Mouse (Mus musculus) forebrain, embryonic 14.5 days (tissue): ENCODE data around the gene Pcdh9. TPM values are rescaled to one million over a fixed set of nuclear protein-coding genes. Genes with fewer than 3 reads are reported as not detected.

Source experiments
- ATAC-seq: fragments of 200-750 bp; cut with Nextera tagmentation; 2 replicates; pipeline ENCODE4 v1.8.0; 2017; ENCODE audit warnings: mild to moderate bottlenecking, moderate library complexity
- DNase-seq: peaks from one replicate; pipeline ENCODE4 v3.0.0-alpha.2; 2015; ENCODE audit warnings: low spot score
- H3K27ac ChIP-seq: fragments of 300-500 bp; sonication (generic); 2 replicates; pipeline ENCODE4 v1.5.1; 2014; ENCODE audit warnings: low read depth, mild to moderate bottlenecking, control low read depth, low read length, moderate library complexity
- H3K27me3 ChIP-seq: fragments of 300-500 bp; sonication (generic); replicated peaks from 2 replicates; pipeline ENCODE4 v1.6.1; 2014; ENCODE audit warnings: low read length, control low read depth, mixed read lengths; ENCODE audit not compliant: control insufficient read depth, insufficient read depth
- H3K36me3 ChIP-seq: fragments of 300-500 bp; sonication (generic); 2 replicates; pipeline ENCODE4 v1.6.1; 2014; ENCODE audit warnings: low read length, control low read depth; ENCODE audit not compliant: control insufficient read depth, insufficient read depth
- H3K4me1 ChIP-seq: fragments of 300-500 bp; sonication (generic); 2 replicates; pipeline ENCODE4 v1.6.1; 2014; ENCODE audit warnings: antibody characterized with exemption, low read length, control low read depth; ENCODE audit not compliant: control insufficient read depth, insufficient read depth
- H3K4me2 ChIP-seq: fragments of 300-500 bp; sonication (generic); 2 replicates; pipeline ENCODE4 v1.6.1; 2014; ENCODE audit warnings: mild to moderate bottlenecking, control low read depth, low read length
- H3K4me3 ChIP-seq: fragments of 300-500 bp; sonication (generic); 2 replicates; pipeline ENCODE4 v1.5.1; 2014; ENCODE audit warnings: low read depth, low read length, control low read depth
- H3K9ac ChIP-seq: fragments of 300-500 bp; sonication (generic); 2 replicates; pipeline ENCODE4 v1.6.1; 2014; ENCODE audit warnings: mild to moderate bottlenecking, low read length, control low read depth, moderate library complexity
- H3K9me3 ChIP-seq: fragments of 300-500 bp; sonication (generic); replicated peaks from 2 replicates; pipeline ENCODE4 v1.6.1; 2016; ENCODE audit warnings: low read length, control low read depth, mixed read lengths; ENCODE audit not compliant: control insufficient read depth
- WGBS: fragments of 180-500 bp; shearing (Covaris S2); extraction: QIAGEN DNeasy Blood & Tissue Kit; methylation state at CpG from one replicate; pipeline ENCODE4 v1.1.7; 2014; 5-methylcytosine and 5-hydroxymethylcytosine counted together
- polyA plus RNA-seq: library from polyadenylated mRNA; unstranded; fragments of >200 nt; fragmentation: Nextera tagmentation; extraction: Ambion mirVana; gene quantifications from 2 replicates; pipeline ENCODE4 v1.2.1, GENCODE M21; 2014

Gene Pcdh9
- polyA plus RNA-seq, 1 experiment from 2014 or later: 52.3 TPM

DNA sequence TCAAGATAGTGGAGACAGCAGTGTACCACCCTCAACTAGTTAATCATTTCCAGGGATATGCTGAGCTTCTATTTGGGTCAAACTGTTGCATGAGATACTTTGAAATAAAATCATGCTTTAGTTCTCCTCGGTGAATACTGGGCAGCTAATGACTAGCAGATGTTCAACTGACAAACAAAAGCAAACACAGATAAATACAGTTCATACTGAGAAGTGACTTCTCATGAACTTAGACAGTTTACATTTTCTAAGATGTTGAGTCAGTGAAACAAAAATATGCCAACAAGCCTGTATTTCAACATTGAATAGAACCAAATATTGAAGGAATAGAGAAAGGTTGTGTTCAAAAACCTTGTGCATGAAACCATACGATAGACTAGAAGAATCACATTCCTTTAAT, 795.4 kb downstream of the Pcdh9 start:
- Histone ChIP-seq H3K4me3 (no peak overlapping the region), H3K4me1 (no peaks in the 10 kb centered on the region), H3K36me3 (no peaks in the 10 kb centered on the region), H3K27me3 (no peaks in the 10 kb centered on the region), H3K27ac (no peak overlapping the region), H3K9ac (no peak overlapping the region), H3K4me2 (no peak overlapping the region), H3K9me3 (no peaks in the 10 kb centered on the region)
- whole genome bisulfite sequencing: 78% methylated on average over 2 of the region's 2 CpGs
- DNase-seq (no peak), ATAC-seq (no peak)

DNA sequence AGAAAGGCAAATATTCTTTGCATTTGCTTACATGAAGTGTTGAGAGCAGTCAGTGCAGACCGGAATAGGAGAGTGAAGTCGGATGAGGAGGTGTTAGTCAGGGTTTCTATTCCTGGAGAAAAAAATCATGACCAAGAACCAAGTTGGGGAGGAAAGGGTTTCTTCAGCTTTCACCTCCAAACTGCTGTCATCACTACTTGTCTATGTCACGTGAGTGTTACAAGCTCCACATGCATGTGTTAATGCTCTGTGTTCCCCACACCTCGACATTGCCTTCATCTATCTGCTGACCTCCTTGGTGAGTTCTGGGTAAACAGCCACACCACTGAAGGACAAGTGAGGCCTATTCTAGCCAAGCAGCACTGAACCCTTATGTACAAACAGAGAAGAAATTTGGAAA, 797.7 kb downstream of the Pcdh9 start:
- no peaks in the 10 kb centered on the region for H3K27me3 ChIP-seq
- no peak overlapping the region for H3K9ac ChIP-seq
- 87% methylated on average over 4 of the region's 4 CpGs for WGBS
- DNase-seq: no peak
- no peak overlapping the region for H3K4me3 ChIP-seq
- H3K4me1 ChIP-seq: no peaks in the 10 kb centered on the region
- no peak overlapping the region for H3K27ac ChIP-seq
- ATAC-seq: no peak
- no peaks in the 10 kb centered on the region for H3K36me3 ChIP-seq
- H3K4me2 ChIP-seq: no peak overlapping the region
- no peaks in the 10 kb centered on the region for H3K9me3 ChIP-seq

DNA sequence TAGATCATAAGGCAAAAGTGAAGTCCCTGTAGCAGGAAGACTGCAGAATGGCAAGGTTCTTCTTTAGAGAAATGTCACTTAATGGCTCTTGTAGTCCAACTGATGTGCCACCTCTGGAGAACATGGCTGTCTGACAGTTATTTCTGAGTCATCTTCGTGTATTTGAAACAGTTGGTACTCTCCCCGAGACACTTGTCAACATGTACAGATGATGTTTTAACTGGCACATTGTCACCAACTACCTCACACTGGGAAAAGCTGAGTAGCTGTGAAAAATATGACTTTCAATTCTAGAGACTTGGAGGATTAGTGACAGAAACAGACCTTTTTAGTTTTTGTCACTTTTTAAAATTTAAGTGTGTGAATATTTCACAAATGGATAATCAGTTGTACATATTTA, 804.8 kb downstream of the Pcdh9 start:
- no peaks in the 10 kb centered on the region for H3K27me3 ChIP-seq
- H3K27ac ChIP-seq: no peak overlapping the region
- H3K4me2 ChIP-seq: no peak overlapping the region
- no peak overlapping the region for H3K9ac ChIP-seq
- H3K4me1 ChIP-seq: peaks cover 6% of the 10 kb centered on the region
- no peak for ATAC-seq
- DNase-seq: peak; percentile 61
- 65% methylated on average over 2 of the region's 2 CpGs for WGBS
- H3K9me3 ChIP-seq: no peaks in the 10 kb centered on the region
- H3K4me3 ChIP-seq: no peak overlapping the region
- H3K36me3 ChIP-seq: no peaks in the 10 kb centered on the region

DNA sequence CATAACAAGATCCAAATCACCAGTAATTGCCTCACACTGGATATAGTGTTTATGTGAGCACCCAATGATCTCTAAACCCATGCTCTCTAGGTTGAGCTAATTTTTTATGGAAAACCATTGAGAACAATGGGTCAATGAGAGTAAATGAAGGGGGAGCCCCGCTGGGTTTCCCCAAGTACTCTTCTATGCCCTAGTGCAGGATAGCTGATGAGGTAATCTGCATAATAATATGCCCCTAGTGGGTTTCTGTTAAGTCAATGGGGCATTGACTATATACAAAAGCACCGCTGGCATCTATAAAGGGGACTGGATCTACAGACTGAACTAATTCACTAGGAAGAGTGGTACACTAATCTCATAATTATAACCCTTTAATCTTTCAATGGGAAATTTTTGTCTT, 807.3 kb downstream of the Pcdh9 start:
- WGBS: 0% methylated on average over 2 of the region's 2 CpGs

DNA sequence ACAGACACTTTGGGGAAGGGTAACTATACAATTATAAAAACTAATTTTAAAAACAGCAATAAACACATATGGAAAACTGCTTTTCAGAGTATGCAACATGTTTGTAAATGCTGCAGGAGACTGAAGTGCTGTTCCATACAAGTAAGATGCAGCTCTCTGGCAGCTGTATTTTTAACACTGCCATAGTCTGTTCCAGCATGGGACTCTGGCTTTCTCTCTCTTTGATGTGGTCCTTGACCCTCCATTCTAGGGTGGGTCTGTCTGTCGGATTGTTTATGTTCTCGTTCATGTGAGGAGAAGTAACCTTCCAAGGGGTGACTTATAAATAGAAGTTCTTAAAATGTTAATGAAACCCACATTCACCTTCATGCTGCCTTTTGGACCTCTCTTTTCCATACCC, 809.6 kb downstream of the Pcdh9 start:
- no peak overlapping the region for H3K9ac ChIP-seq
- no peak overlapping the region for H3K27ac ChIP-seq
- H3K27me3 ChIP-seq: no peaks in the 10 kb centered on the region
- DNase-seq: no peak
- H3K36me3 ChIP-seq: no peaks in the 10 kb centered on the region
- WGBS: 9% methylated on average over 2 of the region's 2 CpGs
- no peak overlapping the region for H3K4me3 ChIP-seq
- no peaks in the 10 kb centered on the region for H3K9me3 ChIP-seq
- H3K4me2 ChIP-seq: no peak overlapping the region
- H3K4me1 ChIP-seq: peaks cover 6% of the 10 kb centered on the region
- no peak for ATAC-seq

More for the DNA sequence above, 807.3 kb downstream of the Pcdh9 start:
- ATAC-seq (peak; percentile 95), DNase-seq (peak; percentile 88)
- Histone ChIP-seq H3K4me2 (no peak overlapping the region), H3K4me1 (peaks cover 6% of the 10 kb centered on the region), H3K36me3 (no peaks in the 10 kb centered on the region), H3K4me3 (no peak overlapping the region), H3K9ac (no peak overlapping the region), H3K27me3 (no peaks in the 10 kb centered on the region), H3K9me3 (no peaks in the 10 kb centered on the region), H3K27ac (no peak overlapping the region)

DNA sequence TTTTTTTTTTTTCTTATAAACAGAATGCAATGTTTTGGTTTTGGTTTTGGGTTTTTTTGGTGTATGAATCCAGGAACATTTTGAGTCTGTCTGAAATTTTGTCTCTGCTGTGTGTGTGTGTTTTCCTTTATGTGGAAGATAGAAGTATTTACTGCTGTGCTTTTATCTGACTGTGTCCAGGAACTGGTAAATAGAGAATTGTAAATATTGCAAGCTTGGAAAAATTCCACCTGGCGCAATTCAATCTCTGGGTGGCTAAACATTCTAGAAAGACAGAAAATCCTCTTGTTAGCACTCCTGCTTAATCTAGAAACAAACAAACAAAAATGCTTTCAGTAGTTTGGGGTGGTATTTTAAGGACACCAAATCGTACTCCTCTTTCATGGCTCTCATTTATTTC, 814.7 kb downstream of the Pcdh9 start:
- DNase-seq (no peak), ATAC-seq (no peak)
- 69% methylated on average over 2 of the region's 2 CpGs for WGBS

DNA sequence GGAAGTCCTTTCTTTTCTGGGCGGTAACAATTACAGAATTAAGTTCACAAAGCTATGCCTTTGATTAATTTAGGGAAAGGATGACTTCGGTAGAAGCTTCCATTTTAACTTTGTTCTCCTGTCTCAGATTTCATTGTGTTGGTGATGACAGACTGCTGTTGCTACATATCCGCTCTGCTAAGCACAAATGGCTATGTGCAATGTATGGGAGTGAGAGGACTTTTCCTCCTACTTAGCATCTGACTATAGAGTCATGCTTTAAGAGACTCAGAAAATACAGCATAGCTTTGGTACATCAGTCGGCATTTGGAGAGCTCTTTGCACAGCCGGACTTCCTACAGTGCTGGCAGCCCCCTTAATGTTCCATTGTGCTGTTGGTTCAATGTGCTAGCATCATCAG, 818.1 kb downstream of the Pcdh9 start:
- ATAC-seq: no peak
- H3K4me2 ChIP-seq: no peak overlapping the region
- no peaks in the 10 kb centered on the region for H3K9me3 ChIP-seq

More for the DNA sequence above, 814.7 kb downstream of the Pcdh9 start:
- Histone ChIP-seq H3K4me3 (no peak overlapping the region), H3K4me2 (no peak overlapping the region), H3K9ac (no peak overlapping the region), H3K9me3 (no peaks in the 10 kb centered on the region), H3K4me1 (no peaks in the 10 kb centered on the region), H3K27me3 (no peaks in the 10 kb centered on the region), H3K36me3 (no peaks in the 10 kb centered on the region), H3K27ac (no peak overlapping the region)

DNA sequence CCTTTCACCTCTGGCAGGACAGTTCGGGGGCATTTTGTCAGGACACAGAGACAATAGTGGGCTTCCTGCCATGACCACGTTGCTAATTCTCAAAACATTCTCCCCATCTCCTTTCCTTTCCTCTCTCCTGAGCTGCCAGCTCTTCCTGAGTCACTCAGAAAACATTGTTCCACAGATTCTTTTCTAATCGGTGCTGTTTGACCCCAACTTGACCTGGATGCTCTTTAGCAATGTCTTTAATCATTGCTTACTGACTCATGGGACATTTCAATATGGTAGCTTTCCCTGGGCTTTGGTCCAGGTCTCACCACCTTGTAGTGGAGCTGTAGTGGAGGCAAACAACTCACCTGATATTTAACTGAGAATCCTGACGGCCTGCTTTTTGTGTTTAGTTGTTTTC, 820.3 kb downstream of the Pcdh9 start:
- Histone ChIP-seq H3K36me3 (no peaks in the 10 kb centered on the region), H3K4me1 (peaks cover 11% of the 10 kb centered on the region; the same call in 1 of the 2 replicates), H3K4me3 (no peak overlapping the region), H3K27me3 (no peaks in the 10 kb centered on the region), H3K9ac (no peak overlapping the region), H3K27ac (no peak overlapping the region), H3K9me3 (no peaks in the 10 kb centered on the region), H3K4me2 (no peak overlapping the region)
- no peak for ATAC-seq
- 57% methylated on average over 4 of the region's 4 CpGs for WGBS
- no peak for DNase-seq

More for the DNA sequence above, 818.1 kb downstream of the Pcdh9 start:
- Histone ChIP-seq H3K27me3 (no peaks in the 10 kb centered on the region), H3K27ac (no peak overlapping the region), H3K9ac (no peak overlapping the region), H3K4me1 (peaks cover 3% of the 10 kb centered on the region; the same call in 1 of the 2 replicates), H3K36me3 (no peaks in the 10 kb centered on the region), H3K4me3 (no peak overlapping the region)
- WGBS: 72% methylated on average over 5 of the region's 5 CpGs
- no peak for DNase-seq

DNA sequence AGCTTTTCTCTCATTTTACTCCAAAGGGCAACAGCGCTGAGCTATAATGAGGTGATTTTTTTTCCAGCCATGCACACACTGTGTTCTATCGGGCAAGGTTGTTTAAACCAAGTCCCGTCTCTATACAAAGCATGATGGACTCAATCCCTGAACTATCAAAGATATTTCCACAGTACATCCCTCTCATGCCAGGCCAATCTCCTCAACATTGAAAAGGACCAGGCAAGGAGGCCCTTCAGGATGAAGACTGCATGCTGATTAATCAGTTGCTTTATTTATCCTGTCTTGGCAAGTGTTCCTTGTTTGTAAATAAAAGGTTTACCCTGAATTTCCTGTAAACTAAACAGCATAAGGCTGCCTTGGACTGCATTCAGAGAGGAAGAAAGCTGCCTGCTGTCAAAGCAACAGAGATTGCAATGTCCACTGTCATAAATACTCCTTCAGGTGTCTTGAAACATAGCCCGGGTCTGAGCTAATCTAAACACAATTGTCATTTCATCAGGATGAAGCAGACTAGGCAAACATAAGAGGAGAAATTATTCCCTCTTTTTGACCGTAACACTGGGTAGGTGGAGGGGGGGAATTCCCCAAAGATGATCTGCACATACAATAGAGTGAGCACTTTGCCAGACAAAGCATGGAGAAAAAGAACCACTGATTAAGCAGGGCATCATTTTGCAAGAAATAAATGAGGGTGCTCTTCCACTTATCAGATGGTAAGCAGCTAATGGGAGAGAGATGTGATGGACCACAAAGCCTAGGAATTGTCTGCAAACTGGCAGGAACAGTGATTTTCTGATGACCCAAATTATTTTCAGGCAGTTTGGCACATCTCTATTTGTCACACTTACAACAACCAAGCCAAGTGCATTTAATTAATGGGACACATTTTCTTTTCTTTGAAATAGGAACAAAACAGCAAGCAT, 822.8 kb downstream of the Pcdh9 start:
- DNase-seq (peak; percentile 87), ATAC-seq (peak; percentile 91)
- Histone ChIP-seq H3K4me1 (peaks cover 11% of the 10 kb centered on the region; the same call in 1 of the 2 replicates), H3K9me3 (no peaks in the 10 kb centered on the region), H3K27ac (peak overlapping the region; percentile 9; the same call in 1 of the 2 replicates), H3K4me3 (no peak overlapping the region), H3K4me2 (peak overlapping the region; percentile 18; the same call in 1 of the 2 replicates), H3K27me3 (no peaks in the 10 kb centered on the region), H3K36me3 (no peaks in the 10 kb centered on the region), H3K9ac (no peak overlapping the region)
- WGBS: 5% methylated on average over 5 of the region's 5 CpGs
